ENCODE assay signal across 7 mouse cellular contexts in the genomic region with DNA sequence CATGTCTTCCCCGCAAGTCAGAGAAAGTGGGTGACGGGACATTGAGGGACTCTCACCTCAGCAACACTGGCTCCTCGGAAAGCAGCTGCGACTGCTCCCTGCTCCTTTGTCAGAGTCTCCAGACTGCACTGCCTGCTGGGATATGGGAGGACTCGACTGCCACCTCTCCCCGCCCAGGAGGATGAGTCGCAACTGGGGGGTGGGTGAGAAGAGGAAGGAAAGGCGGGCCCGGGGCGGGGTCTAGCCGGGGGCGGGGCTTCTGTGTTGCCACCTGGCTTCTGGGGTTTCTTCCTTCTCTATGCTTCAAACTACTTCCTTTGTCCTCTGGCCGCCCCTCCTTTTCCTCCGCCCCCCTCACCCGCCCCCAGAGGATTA. TPM values are rescaled to one million over a fixed set of nuclear protein-coding genes. Genes with fewer than 3 reads are reported as not detected.
DNase-seq lines count a peak whose midpoint lies in the region; ATAC-seq and TF ChIP-seq lines count a peak whose summit lies in the region.

Gene Mospd1 (minus strand): TSS at position 137 of the 375 bp plus-strand sequence.

- DNase-seq in adrenal gland, postnatal 14 days: peak; percentile 94
- DNase-seq in embryonic facial prominence, embryonic 11.5 days (ENCODE audit: low spot score): peak; percentile 85
- DNase-seq in heart, adult 18-20 months: peak; percentile 92 to 94
- DNase-seq in kidney, adult 2 months: peak; percentile 95
- DNase-seq in spleen, adult 2 months (ENCODE audit: low read depth in 1 of 2, low spot score in 2 of 2): peak; percentile 71 to 87

- H3K4me1 ChIP-seq in embryonic facial prominence, embryonic 11.5 days (ENCODE audit: control insufficient read depth, insufficient read depth, low read length): no peaks in the 10 kb centered on the region
- H3K4me1 ChIP-seq in kidney, adult 2 months (ENCODE audit: control insufficient read depth, insufficient read depth, low read length): no peaks in the 10 kb centered on the region
- 0 out of 2 replicates have a peak, but pooled peaks cover 5% of the 10 kb centered on the region for H3K4me1 ChIP-seq in limb, embryonic 12.5 days (replicated peaks)
- H3K4me1 ChIP-seq in midbrain, embryonic 15.5 days: no peaks in the 10 kb centered on the region
- H3K4me1 ChIP-seq in spleen, adult 2 months (ENCODE audit: control insufficient read depth, insufficient read depth, insufficient read length): no peaks in the 10 kb centered on the region

- no peak for TF ChIP-seq CTCF in kidney, adult 2 months (conservative IDR thresholded peaks at IDR 0.05; ENCODE audit: insufficient read depth, insufficient read length, low read depth, low read length)
- no peak for TF ChIP-seq CTCF in spleen, adult 2 months (IDR thresholded peaks at IDR 0.05; ENCODE audit: extremely low read depth, insufficient read depth, insufficient read length, insufficient replicate concordance)

- TF ChIP-seq POLR2A in kidney, adult 2 months (IDR thresholded peaks at IDR 0.05; ENCODE audit: low read depth, low read length): peak; percentile 94
- peak; percentile 51 for TF ChIP-seq POLR2A in spleen, adult 2 months (IDR thresholded peaks at IDR 0.05; ENCODE audit: low read depth, low read length)

- peak within 1 kb of the TSS; percentile 52 for H3K4me2 ChIP-seq in embryonic facial prominence, embryonic 11.5 days (ENCODE audit: low read depth, low read length)
- H3K4me2 ChIP-seq in limb, embryonic 12.5 days: peak within 1 kb of the TSS; percentile 62
- peak within 1 kb of the TSS; percentile 57 for H3K4me2 ChIP-seq in midbrain, embryonic 15.5 days

- peak within 1 kb of the TSS; percentile 68 for H3K9ac ChIP-seq in embryonic facial prominence, embryonic 11.5 days (replicated peaks; ENCODE audit: low read length)
- peak within 1 kb of the TSS; percentile 69 for H3K9ac ChIP-seq in limb, embryonic 12.5 days (replicated peaks)
- peak within 1 kb of the TSS; percentile 62 for H3K9ac ChIP-seq in midbrain, embryonic 15.5 days

- peak within 1 kb of the TSS; percentile 56; the same call in 1 of the 2 replicates for H3K27ac ChIP-seq in embryonic facial prominence, embryonic 11.5 days (replicated peaks; ENCODE audit: low read depth, low read length)
- peak within 1 kb of the TSS; percentile 11 for H3K27ac ChIP-seq in kidney, adult 2 months (ENCODE audit: insufficient read depth, low read depth, low read length)
- peak within 1 kb of the TSS; percentile 81 for H3K27ac ChIP-seq in limb, embryonic 12.5 days
- H3K27ac ChIP-seq in midbrain, embryonic 15.5 days: peak within 1 kb of the TSS; percentile 80
- H3K27ac ChIP-seq in spleen, adult 2 months (ENCODE audit: insufficient read depth, low read length): peak within 1 kb of the TSS; percentile 73

- peak within 1 kb of the TSS; percentile 58 for H3K4me3 ChIP-seq in embryonic facial prominence, embryonic 11.5 days (ENCODE audit: low read depth, low read length)
- peak within 1 kb of the TSS; percentile 71 for H3K4me3 ChIP-seq in kidney, adult 2 months (ENCODE audit: insufficient read depth, low read depth, low read length)
- peak within 1 kb of the TSS; percentile 54 for H3K4me3 ChIP-seq in limb, embryonic 12.5 days (replicated peaks)
- peak within 1 kb of the TSS; percentile 68 for H3K4me3 ChIP-seq in midbrain, embryonic 15.5 days
- H3K4me3 ChIP-seq in spleen, adult 2 months (ENCODE audit: extremely low read depth, insufficient read depth, insufficient read length): peak within 1 kb of the TSS; percentile 89

- ATAC-seq in embryonic facial prominence, embryonic 11.5 days (replicated peaks; ENCODE audit: insufficient number of reproducible peaks, low FRiP score, low TSS enrichment, low read depth): peak; percentile 91
- peak; percentile 89 for ATAC-seq in limb, embryonic 12.5 days (ENCODE audit: insufficient number of reproducible peaks, insufficient read depth, low FRiP score, low TSS enrichment, low read depth)
- ATAC-seq in midbrain, embryonic 15.5 days (replicated peaks): peak; percentile 99

- H3K36me3 ChIP-seq in embryonic facial prominence, embryonic 11.5 days (replicated peaks; ENCODE audit: control insufficient read depth, insufficient read depth, low read depth, low read length): no peaks in the 10 kb centered on the region
- no peaks in the 10 kb centered on the region for H3K36me3 ChIP-seq in kidney, adult 2 months (ENCODE audit: control insufficient read depth, insufficient read depth, low read length)
- H3K36me3 ChIP-seq in limb, embryonic 12.5 days: no peaks in the 10 kb centered on the region
- H3K36me3 ChIP-seq in midbrain, embryonic 15.5 days (replicated peaks): no peaks in the 10 kb centered on the region
- no peaks in the 10 kb centered on the region for H3K36me3 ChIP-seq in spleen, adult 2 months (ENCODE audit: control insufficient read depth, insufficient read depth, low read length)

- 9% methylated on average over 11 of the region's 15 CpGs for WGBS in embryonic facial prominence, embryonic 11.5 days
- WGBS in kidney, adult 2 months: 0% methylated on average over 10 of the region's 15 CpGs
- WGBS in limb, embryonic 12.5 days: 15% methylated on average over 13 of the region's 15 CpGs
- 23% methylated on average over 11 of the region's 15 CpGs for WGBS in midbrain, embryonic 15.5 days
- 19% methylated on average over 12 of the region's 15 CpGs for WGBS in spleen, adult 2 months

- H3K27me3 ChIP-seq in embryonic facial prominence, embryonic 11.5 days (ENCODE audit: control insufficient read depth, insufficient read depth, low read length): no peaks in the 10 kb centered on the region
- H3K27me3 ChIP-seq in kidney, adult 2 months (replicated peaks; ENCODE audit: control insufficient read depth, insufficient read depth, low read length): no peaks in the 10 kb centered on the region
- no peaks in the 10 kb centered on the region; the same call in 1 of the 2 replicates for H3K27me3 ChIP-seq in limb, embryonic 12.5 days
- H3K27me3 ChIP-seq in midbrain, embryonic 15.5 days (replicated peaks): no peaks in the 10 kb centered on the region
- H3K27me3 ChIP-seq in spleen, adult 2 months (ENCODE audit: control insufficient read depth, insufficient read depth, low read length): no peaks in the 10 kb centered on the region

- no peaks in the 10 kb centered on the region for H3K9me3 ChIP-seq in embryonic facial prominence, embryonic 11.5 days (replicated peaks; ENCODE audit: control insufficient read depth, low read length)
- no peaks in the 10 kb centered on the region for H3K9me3 ChIP-seq in limb, embryonic 12.5 days
- no peaks in the 10 kb centered on the region for H3K9me3 ChIP-seq in midbrain, embryonic 15.5 days

RNA-seq across cellular contexts. Expression of gene Mospd1, which starts in this region (rescaled TPM):
- total RNA-seq in adrenal gland, postnatal 14 days (2021): 25.5 and 27.0 TPM in 2 replicates
- polyA plus RNA-seq in embryonic facial prominence, embryonic 11.5 days (2014; fragmentation: Nextera tagmentation; extraction: Ambion mirVana): 61.4 and 61.6 TPM in 2 replicates
- 10 to 100 TPM; 36.6 to 39.7 TPM for total RNA-seq in heart, adult 18-20 months (2021)
- polyA plus RNA-seq in kidney, adult 2 months (2012; rRNA removed): 3.4 and 6.1 TPM in 2 replicates
- polyA plus RNA-seq in limb, embryonic 12.5 days (2016; fragmentation: Nextera tagmentation; extraction: Ambion mirVana): 42.9 and 44.0 TPM in 2 replicates
- 44.4 and 46.6 TPM in 2 replicates for polyA plus RNA-seq in midbrain, embryonic 15.5 days (2015; fragmentation: Nextera tagmentation; extraction: Ambion mirVana)
- 0.31 and 0.70 TPM in 2 replicates for polyA plus RNA-seq in spleen, adult 2 months (2012; rRNA removed)

Comparison
In these comparisons a context has a peak if more than half of its experiments do, and no peak if none do; other contexts are left out.
1. Peak in every context shown above with its lines: DNase-seq, ATAC-seq, H3K4me3 ChIP-seq and H3K27ac ChIP-seq.
2. Peak in DNase-seq, H3K4me3 ChIP-seq and H3K27ac ChIP-seq in spleen, adult 2 months; RNA of the gene not detected or under 1 TPM.
3. H3K27ac ChIP-seq: peak in every context shown above with its lines; median percentile 81 in limb, embryonic 12.5 days; 80 in midbrain, embryonic 15.5 days; 73 in spleen, adult 2 months; 56 in embryonic facial prominence, embryonic 11.5 days; 11 in kidney, adult 2 months.